Mouse (Mus musculus): ENCODE measurements around the gene Ier2.

GRCm38 (mm10) chr8:84702963-84703465 lies 40.4 kb upstream of the Ier2 start:
- TF ChIP-seq CTCF (IDR thresholded peaks at IDR 0.05; ENCODE audit: low read depth, low read length) (no peak), GATA1 (IDR thresholded peaks at IDR 0.05; ENCODE audit: borderline replicate concordance, low read length) (no peak), POLR2AphosphoS5 (IDR thresholded peaks at IDR 0.05; ENCODE audit: insufficient replicate concordance, low read depth, low read length) (peak; percentile 4; the same call in 1 of the 2 replicates)
